Mouse (Mus musculus) liver (tissue): ENCODE measurements around the gene Gtdc1.
"Not testable (repeated sequence)": the region's sequence is repeated elsewhere in the genome, so short reads cannot be mapped to it uniquely, and the experiment has no call there.

Experiments used
- DNase-seq: peaks from one replicate; pipeline ENCODE4 v3.0.0-alpha.2; 2020; ENCODE audit warnings: mixed read lengths

Gtdc1 gene

DNA sequence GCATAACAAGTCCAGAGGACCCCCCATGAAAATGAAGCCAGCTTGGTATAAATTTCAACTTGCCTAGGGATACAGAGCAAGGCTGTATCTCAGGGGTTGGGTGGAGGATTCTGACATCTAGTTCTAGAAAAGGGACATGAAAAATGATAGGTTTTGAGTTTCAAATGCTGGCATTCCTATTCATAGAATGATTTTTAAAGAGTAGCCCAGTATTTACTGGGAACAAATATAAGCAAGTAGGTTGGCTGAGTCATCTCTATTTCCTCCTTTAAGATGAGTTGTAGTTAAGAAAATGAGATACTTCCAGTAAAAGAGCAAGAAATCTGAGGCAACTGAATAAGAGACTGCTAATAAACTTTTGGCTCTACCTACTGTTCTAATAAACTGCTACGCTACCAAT, 190.8 kb downstream of the Gtdc1 start:
- no peak for DNase-seq

DNA sequence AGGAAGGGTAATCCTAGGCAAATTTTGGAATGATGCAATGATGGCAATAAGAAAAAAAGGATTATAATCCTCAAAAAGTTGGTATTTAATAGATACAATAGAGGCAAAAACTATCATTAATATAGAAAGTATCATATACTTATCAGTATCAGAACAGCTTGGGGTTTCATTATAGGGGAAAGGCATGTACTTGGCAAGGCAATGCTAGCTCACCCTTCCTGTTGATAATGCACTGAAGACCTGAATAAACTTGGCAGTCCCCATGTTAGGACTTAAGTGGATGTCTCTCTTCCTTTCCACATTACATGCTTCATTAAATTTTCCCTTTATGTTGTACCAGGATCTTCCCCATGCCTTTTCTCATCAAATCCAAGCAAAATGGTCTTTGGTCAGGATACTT, 206.0 kb downstream of the Gtdc1 start:
- no peak for DNase-seq

DNA sequence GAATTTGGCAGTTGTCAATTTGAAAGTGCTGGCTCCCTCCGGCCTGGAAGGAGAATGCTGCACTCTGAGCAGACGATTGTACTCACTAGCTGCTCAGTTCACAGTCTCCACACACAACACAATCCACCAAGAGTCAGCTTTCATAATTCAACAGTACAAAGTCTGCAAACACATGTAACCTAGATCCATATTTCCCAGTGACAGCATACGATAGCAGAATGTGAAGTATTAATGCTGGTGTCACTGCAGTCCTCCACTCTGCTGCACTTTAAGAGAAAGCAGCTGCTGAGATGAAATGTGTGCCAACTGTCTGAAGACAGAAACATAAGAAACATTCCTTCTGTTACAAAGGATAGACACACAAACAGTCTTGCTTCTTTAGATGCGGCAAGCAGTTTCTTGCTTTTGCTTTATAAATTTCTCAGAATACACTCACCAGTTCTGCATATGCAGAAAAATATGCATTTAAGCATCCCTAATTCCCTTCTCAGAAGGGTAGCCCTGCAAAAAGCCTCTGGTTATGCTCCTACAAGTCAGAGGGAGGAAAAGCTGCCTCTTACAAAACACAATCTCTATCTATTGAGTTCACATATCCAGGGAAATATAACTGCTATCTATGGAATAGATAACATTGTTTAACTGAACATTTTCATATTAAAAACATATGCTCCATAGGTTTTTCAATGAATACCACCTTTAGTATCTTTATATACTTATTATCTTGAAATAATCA, 221.4 kb downstream of the Gtdc1 start:
- DNase-seq: no peak

DNA sequence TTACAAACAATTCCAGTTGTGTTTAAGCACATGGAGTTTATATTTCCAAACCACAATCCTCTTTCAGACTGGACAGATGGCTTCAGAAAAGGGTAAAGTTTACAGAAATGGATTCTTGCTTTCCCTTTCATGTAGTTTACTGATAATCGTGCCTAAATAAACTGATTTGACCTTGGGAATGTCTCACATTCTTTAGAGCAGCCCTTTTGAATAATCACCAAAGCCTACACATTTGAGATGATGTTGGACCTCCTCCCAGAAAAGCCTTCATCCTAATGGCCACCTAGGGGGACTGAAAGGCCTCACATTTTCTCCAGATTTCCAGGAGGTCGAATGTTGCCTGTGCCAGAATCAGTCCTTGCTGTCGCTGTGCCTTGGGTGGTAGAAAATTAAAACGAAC, 227.2 kb downstream of the Gtdc1 start:
- DNase-seq: no peak

DNA sequence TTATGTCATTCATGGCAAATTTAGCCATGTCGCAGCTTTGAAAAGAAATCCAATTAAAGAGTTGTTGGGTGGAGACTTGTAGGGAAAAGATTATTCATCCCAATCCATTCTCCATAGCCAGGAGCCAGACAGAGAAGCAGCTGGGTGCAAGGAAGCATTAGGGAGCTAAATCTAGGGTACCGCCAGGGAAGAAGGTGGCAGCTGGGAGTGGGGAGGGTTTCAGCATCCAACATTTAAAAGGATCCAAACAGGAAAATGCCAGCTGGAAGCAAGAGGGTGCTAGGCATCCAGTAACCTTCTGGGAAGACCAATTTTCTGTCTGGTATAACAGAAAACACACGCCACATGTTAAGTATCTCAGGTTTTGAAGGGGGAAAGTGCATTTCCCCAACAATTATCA, 231.0 kb downstream of the Gtdc1 start:
- no peak for DNase-seq

DNA sequence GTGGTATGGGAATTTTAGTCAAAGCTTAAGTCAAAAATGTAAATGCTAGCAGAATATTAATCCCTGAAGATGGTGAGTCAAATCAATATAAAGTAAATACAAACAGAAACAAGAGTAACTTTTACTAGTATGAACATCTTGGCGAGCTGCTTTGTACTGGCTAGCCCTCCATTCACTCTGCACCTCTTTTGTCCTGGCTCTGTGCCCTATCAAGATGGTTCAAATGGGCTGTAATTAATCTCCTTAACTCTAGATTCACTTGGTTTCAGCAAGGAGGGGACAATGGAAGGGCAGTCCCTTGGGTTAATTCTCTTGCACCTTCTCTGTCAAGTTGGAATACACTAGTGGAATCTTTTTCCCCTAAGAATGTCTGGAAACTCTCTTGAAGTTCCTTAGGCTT, 233.6 kb downstream of the Gtdc1 start:
- DNase-seq: no peak

DNA sequence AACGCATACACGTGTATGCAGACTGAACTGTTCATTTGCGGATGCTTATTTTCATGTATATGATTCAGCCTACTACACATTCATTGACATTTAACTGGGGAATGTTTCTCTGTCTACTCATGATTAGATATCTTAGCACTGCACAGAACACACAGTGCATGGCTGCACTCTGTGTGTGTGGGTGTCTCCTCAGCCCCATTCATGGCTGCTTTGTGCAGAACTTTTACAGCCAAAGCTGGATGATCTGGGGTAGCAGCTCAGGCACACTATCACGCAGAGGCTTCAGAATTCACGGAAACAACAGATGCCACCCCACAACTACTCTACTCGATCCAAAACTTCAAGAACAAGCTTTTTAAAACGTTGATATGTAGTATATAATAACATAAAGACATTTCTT, 263.4 kb downstream of the Gtdc1 start:
- no peak for DNase-seq

DNA sequence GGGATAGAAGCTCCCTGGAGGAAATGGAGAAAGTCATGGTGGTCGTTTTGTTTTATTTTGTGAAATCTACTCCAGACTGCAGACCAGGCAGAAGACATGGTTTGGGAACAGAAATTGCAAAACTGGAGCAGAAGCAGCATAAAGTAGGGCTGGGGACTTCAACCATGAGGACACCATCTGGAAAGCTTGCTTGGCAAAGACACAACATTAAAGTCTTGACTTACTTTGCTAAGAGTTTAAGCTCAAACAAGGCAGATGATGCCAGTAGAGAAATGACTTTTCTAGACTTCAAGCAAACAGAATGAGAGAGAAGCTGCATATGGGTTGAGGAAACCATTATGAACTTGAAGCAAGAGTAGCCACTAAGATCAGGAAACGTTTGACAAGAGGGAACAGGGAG, 267.6 kb downstream of the Gtdc1 start:
- no peak for DNase-seq

DNA sequence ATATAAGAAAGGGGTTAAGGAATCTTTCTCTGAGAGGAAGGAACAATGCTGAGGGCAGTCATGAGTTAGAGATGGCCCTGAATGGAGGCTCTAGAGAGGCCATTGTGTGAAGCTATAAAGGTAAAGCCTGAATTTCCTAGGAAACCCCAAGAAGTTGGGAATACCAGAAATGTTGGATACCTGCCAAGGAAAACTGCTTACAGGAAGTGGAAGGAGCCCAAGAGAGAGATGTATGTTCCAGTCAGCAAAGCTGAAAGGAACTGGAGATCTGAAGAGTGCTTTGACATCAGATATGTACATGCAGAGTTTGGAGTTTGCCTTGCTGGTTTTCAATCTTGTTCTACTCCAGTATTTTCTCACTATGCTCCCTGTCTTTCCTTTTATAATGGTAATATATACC, 268.4 kb downstream of the Gtdc1 start:
- no peak for DNase-seq

DNA sequence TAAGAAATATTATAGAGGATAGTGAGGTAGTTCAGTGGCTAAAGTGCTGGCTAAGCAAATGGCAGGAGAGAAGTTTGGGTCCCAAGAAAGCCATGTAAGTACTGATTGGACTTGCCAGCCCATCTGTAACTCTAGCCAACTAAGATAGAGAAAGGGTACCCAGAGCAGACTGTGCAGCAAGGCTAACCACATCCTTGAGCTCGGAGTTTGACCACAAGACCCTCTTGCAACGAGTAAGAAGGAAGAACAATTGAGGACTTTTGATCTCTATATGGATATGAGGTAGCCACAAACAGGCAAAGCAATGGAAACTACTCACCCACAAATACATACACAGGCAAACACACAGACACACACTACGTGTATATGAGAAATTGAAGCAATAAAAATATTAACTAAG, 278.9 kb downstream of the Gtdc1 start:
- DNase-seq: no peak

DNA sequence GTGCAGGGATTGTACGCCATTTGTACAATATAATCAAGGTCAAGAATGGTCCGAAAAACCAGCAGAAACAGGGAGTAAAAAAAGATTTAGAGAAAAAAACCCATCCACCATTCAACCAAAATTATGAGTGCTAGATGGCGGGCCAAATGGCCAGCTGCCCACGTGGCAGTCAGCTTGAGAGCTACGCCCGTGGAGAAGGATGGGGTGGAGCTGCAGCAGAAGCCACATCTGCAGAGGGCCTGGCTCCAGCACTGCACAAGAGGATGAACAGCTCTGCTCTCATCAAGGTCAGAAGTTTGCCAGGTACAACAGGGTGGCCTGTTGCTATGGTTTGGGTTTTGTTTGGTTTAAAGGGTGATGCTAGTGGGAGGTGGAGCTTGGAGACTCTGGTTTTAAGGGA, 281.1 kb downstream of the Gtdc1 start:
- no peak for DNase-seq

DNA sequence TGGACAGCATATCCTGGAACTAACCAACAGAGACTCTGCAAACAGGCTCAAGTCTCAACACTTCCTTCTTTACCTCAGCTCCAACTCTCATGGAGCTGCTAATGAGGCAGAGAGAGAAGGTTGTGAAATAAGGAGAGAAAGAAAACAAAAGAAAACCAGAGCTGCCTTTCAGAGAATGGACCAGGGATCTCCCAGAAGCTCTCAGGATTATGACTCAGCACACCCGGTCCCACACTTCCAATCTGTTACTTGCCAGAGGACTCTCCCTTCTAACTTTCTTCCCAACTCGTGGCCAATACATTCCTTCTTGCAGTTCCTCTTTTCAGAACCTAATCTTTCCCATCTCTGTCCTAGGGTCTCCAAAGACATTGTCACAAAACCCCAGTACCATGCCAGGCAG, 288.1 kb downstream of the Gtdc1 start:
- DNase-seq: no peak

DNA sequence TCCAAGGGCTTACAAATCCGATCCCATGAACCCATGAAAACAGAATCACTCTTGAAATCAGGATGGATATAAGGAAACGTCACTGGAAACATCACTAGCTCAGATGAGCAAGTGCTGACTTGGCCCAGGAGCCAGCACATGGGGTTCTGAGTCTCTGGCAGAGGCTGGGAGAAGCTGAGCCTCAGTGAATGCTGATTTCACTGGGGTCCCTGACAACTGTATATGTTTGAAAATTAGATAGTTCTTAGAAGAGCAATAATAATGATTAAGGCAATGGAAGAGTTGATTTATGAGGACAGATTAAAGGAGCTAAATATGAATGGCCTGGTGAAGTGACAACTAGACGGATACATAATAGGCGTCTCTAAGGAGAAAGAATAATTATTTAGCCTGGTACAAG, 289.3 kb downstream of the Gtdc1 start:
- DNase-seq: no peak

DNA sequence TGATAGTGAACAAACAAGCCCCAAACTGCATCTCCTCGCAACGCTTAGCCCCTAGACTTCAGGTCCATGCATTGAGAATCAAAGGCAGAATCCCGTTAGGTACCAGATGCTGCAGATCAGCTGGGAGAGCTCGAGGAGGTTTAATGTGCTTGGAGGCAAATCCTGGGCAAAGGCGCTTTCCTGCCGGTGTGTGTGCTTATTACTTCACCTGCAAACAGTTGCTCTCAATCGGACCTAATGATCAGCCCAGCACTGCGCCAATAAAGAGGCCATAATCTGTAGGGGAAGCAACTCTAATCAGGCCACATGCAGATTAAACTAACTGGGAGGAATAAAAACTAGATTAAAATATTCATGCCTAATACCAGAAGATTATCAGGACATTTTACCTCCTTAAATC, 293.5 kb downstream of the Gtdc1 start:
- no peak for DNase-seq

DNA sequence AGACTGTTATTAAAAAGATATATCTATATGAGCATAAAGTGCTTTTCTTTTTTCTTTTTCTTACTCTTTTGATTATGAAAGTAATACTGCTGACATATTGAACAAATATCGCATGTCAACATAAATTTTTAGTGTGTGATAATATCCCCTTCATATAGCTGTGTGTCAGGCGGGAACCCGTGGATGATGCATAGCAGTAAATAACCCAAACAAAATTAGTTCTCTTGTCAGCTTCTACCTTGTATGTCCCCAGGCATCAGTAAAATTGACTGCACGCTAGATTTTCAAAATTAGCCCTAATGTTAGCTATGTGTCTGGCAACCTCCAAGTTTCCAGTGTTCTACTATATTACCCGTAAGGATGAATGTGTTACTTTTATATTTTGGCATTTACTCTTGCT, 294.4 kb downstream of the Gtdc1 start:
- DNase-seq: no peak

DNA sequence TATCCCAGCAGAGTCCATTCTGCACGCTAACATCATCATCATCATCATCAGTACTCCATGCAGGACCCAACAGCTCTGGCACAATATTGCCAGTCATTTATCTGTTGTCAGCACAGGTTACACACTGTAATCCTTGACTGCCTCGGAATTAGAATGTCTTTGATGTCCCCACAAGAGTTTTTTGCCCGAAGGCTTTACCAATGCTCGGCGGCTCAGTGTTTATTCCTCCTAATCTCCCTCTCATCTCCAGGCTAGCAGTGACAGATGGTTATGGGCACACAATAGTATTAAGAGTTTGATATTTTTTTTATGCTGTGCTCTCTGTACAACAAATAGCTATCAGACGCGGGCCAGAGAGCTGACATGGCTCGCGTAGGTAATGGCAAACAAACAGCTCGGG, 294.9 kb downstream of the Gtdc1 start:
- no peak for DNase-seq

DNA sequence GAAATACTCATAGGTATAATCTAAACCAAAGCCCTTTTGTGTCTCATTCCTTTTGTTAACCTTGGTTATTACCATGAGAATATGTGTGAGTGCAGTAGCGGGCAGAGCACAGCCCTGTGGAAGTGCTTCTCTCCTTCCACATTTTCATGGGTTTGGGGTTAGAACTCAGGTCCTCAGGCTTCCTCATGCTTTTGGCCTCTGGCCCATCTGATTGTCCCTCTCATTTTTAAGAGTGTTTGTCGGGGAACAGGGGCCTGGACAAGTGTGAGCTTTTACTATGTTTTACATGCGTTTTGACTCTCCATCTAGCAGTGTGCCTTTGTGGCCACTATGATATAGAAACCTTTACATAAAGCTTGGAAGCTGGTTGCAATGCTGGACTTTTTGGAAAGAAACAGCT, 296.4 kb downstream of the Gtdc1 start:
- DNase-seq: no peak

DNA sequence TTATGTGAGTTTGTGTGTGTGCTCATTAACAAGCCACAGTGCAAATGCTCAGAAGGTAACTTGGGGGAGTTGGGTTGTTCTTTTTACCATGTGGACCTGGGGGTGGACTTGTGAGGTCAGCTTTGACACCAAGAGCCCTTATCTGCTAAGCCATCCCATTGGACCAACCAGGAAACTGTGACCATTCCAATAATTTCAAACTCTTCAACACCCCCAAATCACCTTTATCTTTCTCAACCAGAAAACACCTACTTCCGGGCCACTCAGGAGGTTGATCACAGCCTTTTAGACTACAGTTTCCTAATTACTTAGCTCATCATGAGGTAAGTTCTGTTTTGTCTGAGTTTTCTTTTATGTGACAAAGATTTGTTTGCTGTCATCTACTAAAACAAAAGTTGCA, 298.7 kb downstream of the Gtdc1 start:
- no peak for DNase-seq

DNA sequence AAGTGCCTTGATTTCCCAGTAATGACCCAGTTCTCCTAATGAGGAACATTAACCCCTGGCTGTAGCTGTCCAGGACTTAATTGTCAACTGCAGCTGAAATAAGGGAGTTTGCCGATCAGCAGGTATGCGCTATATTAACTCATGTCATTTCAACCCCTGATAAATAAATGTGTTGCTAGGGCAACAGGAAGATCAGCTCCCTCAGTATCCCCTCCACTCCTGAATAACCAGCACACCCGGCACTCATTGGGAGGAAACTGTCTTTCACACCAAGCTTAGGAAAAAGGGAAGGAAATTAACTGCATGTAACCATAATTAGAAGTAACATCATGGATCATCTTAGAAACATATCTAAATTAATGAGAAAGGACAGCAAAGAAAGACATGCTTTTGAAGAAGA, 302.3 kb downstream of the Gtdc1 start:
- no peak for DNase-seq

DNA sequence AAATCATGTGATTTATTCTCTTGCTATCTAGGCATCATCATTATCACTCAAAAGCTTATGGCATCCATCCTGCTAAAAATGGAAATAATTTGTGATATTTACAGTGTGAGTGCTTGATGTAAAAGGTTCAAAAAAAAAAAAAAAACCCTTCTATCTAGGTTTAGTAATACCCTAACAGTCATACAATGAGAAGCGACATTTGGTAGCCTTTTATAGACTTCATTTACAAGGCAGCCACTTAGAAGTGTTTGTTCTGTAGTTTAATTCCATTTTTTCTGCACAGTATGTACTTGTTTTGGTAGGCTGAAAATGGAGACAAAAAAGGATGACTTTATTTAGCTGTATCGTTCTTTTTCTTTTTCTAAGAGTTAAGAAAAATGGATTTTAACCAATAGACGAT, 305.0 kb downstream of the Gtdc1 start:
- no peak for DNase-seq

DNA sequence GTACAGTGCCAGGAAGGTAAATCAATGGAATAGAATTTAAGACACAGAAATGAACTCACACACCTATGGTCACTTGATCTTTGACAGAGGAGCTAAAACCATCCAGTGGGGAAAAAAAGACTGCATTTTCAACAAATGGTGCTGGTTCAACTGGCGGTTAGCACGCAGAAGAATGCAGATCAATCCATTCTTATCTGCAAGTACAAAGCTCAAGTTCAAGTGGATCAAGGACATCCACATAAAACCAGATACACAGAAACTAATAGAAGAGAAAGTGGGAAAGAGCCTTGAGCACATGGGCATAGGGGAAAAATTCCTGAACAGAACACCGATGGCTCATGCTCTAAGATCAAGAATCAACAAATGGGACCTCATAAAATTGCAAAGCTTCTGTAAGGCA, 327.8 kb downstream of the Gtdc1 start:
- not testable (repeated sequence) for DNase-seq

DNA sequence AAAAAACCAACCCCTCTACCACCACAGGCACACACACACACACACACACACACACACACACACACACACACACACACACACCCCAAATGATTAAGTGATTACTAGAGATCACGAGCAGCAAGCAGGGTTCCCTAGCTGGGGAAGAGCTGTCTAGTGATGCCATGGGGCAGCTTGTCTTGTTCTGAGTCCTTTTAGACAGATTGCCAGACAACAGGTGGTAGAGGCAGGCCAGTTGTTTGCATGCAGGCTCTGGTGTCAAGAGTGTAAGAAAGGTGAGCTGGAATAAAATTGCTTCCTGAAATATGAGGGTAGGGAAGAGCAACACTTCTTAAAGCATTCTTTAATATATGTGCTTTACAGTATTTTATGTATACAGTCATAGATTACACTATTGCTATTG, 333.2 kb downstream of the Gtdc1 start:
- no peak for DNase-seq

DNA sequence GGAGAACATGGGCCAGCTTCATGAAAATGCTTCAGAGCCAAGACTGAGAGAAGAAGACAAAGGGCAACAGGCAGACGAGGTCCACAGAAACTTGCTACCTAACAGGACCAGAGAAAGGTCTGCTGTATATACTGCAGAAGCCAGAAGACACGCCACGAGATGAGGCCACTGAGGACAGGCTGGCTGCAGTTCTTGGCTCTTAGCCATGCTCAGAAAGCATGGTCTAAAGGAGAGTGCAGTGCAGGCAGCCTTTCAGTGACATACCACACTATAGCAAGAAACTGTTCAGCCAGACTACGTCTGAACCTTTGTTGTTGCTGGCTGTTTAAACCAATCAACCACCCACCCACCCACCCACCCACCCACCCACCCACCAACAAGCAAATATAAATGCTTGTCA, 336.6 kb downstream of the Gtdc1 start:
- no peak for DNase-seq

DNA sequence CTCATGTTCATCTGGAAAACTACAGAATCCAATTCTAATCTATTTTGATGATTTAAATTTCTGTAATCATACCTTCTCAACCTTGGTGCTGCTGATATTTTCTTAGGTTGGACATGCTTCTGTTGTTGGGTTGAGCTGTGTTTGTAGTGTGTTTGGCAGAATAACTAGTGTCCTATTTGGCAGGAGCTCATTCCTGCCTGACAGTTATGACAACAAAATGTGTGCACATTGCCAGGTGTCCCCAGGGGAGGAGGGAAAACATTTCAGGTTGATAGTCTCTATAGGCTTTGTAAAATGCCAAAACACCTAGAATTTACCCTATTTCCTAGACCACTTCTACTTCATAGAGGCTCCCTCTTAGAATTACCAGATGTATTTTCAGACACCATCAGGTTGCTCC, 343.4 kb downstream of the Gtdc1 start:
- no peak for DNase-seq

DNA sequence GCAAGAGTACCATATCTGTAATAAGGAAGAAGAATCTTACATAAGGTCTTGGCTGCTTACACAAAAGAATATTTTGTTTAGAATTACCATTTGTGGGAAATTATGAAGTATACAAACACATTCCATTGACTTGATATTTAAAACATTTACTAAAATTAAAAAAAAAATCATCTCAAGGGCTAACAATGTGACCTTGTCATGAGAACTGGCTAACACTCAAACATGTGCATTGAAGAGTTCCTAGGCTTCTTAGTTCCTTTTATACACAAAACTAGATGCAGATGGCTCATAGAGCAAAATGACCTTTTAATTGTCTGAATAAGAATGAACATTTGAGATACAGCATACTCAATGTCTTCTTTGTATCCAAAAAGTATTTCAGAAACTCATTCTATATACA, 344.0 kb downstream of the Gtdc1 start:
- no peak for DNase-seq

DNA sequence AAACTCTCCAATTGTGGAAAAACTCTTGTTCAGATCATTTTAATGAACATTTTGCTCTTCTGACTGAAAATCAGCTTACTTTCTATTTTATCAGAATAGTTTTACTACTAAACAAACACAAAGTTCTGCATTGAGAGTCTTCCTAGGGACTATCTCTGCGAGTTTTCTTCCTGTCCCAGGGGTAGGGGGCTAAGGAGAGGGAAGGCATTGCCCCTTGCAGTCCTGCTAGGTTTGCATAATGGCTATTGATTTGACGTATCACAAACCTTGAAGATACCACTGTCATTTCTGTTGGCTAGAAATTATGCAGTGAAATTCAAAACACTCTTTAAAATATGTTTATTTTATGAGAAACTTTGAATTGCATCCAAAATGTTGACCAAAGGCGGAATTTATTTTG, 355.6 kb downstream of the Gtdc1 start:
- DNase-seq: no peak
